Mouse (Mus musculus) adipose tissue, adult 10 weeks (tissue): ENCODE data around the gene Cts3. TPM values are rescaled to one million over a fixed set of nuclear protein-coding genes. Genes with fewer than 3 reads are reported as not detected.

ENCODE experiments used
- polyA plus RNA-seq: library from polyadenylated mRNA; stranded (reverse); fragments of 350-450 nt; fragmentation: Illumina TruSeq; extraction: RNeasy Lipid Tissue Mini Kit (QIAGEN cat#74804); gene quantifications from one replicate; pipeline ENCODE4 v1.2.3, GENCODE M21; 2014; ENCODE audit warnings: low read depth, low replicate concordance

Cts3 gene
- not detected for polyA plus RNA-seq

GRCm38 (mm10) chr13:61570027-61570426 is at the start of gene Cts3:
Gene Cts3 (minus strand): TSS chr13:61570127.

GRCm38 (mm10) chr13:61568074-61568473 is 1.9 kb downstream of the Cts3 start, which contains the start of gene Gm49352:
Gene Gm49352 (minus strand): TSS chr13:61568174.

GRCm38 (mm10) chr13:61541631-61542030 is 28.3 kb downstream of the Cts3 start, which contains the start of gene Ctsm:
Gene Ctsm (minus strand): TSS chr13:61541839.

Other genes with a start within 250 kb of the Cts3 start
- gene Cts7, start 211.9 kb downstream of the Cts3 start, polyA plus RNA-seq, result not detected
- gene Ctsm, start 28.3 kb downstream of the Cts3 start, polyA plus RNA-seq, result not detected
- gene Gm49352, start 2.0 kb downstream of the Cts3 start, polyA plus RNA-seq, result not detected